Mouse (Mus musculus): ENCODE measurements around the gene Fam114a2.

The Fam114a2 gene

GRCm38 (mm10) chr11:57521206-57521605 lies 2.8 kb upstream of the Fam114a2 start:
- no peak for DNase-seq (ENCODE audit: low read depth in 2 of 2, low spot score in 2 of 2)

GRCm38 (mm10) chr11:57519304-57519703 lies 887 bp upstream of the Fam114a2 start:
- DNase-seq (ENCODE audit: low read depth in 2 of 2, low spot score in 2 of 2) = no peak

DNA sequence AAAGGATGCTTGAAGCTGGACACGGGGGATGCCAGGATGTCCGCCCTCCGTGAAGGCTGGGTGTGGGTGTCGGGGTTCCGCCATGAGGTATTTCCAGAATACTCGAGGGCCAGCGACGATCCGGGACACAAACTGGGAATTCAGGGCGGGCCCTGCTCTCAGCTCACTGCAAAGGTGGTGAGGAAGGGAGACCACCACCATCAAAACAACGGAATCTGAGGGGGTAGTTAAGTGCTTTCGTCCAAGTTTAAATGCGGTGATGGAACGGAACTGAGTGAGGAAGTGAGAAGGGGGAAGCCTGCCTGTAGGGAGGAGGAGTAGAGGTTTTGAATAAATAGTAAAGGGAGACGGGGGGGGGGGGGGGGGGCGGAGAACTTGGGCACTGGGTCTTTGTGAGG lies 333 bp upstream of the Fam114a2 start:
- no peak for DNase-seq (ENCODE audit: low read depth in 2 of 2, low spot score in 2 of 2)

DNA sequence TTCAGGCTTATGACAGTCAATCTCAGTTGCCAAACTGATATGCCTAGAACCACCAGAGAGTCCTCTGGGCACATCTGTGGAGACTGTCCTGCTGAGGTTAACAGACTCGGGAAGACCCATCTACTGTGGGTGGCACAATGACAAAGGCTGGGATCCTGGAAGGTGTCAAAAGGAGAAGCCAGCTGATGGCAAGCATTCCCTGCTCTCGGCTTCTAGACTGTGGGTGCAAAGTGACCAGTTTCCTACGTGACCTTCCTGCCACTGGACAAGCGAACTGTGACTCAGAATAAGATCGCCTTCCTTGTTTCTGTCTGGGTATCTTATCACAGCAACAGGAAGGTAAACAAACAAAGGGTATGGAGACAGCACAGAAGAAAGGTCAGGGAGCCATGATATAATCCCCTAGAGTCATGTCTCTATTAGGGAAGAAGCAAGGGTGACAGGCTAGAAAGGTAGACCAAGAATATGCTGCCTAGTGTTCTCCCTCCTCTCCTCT lies 1.4 kb downstream of the Fam114a2 start:
- DNase-seq (ENCODE audit: low read depth in 2 of 2, low spot score in 2 of 2) = no peak

- DNase-seq (ENCODE audit: low read depth in 2 of 2, low spot score in 2 of 2) = no peak
Observed at GRCm38 (mm10) chr11:57515218-57515617, 3.2 kb downstream of the Fam114a2 start.

DNA sequence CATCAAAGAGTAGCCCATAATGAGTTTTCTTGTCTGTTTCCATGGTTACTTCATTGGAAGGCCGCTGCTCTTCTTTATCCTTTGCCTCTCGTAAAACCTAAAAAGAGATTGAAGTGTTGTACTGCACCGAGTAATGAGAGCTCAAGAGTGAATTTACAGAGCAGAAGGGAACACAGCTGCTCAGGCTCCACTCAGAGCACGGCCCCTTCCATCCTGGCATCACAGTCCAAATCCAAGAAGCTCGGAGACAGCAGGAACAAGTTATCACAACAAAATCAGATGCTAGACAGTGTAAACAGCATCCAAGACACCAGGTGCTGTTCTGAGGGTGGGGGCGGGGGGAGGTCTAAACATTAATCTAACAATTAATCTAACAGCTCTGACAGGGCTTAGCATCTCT lies 11.5 kb downstream of the Fam114a2 start:
- DNase-seq (ENCODE audit: low read depth in 2 of 2, low spot score in 2 of 2) = no peak

DNA sequence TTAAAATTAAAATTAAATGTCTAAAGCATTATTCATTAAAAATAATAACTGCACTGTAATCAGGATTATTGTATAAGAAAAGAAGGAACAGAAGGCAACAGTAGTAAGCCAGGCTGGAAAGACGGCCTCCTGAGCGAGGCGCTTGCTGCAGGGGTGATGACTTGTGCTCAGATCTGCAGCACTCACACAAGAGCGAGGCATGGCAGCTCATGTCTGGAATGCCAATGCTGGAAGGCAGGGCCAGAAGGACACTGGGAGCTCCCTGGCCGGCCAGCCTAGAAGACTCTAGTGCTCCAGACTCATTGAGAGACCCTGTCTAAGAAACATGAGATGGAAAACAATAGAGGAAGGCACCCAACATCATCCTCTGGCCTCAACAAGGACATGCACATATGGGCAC lies 15.3 kb downstream of the Fam114a2 start:
- DNase-seq (ENCODE audit: low read depth in 2 of 2, low spot score in 2 of 2) = no peak

GRCm38 (mm10) chr11:57498215-57498614 lies 20.2 kb downstream of the Fam114a2 start:
- no peak for DNase-seq (ENCODE audit: low read depth in 2 of 2, low spot score in 2 of 2)

DNA sequence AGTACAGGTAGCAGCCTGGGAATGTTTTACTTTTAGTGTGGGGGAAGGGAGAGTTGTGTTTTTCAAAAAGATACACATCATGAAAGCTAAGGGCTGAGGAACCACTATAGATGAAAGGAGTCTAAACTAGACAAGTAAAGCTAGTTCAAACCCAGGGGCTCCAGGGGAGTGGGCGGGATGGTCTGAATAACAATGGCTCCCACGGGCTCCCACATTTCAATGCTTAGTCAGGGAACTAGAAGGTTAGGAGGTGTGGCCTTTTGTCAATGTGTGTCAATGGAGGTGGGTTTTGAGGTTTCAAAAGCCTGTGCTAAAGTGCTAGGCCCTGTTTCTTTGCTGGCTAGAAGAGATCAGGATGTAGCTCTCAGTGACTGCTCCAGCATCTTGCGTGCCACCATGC lies 20.7 kb downstream of the Fam114a2 start:
- no peak for DNase-seq (ENCODE audit: low read depth in 2 of 2, low spot score in 2 of 2)

DNA sequence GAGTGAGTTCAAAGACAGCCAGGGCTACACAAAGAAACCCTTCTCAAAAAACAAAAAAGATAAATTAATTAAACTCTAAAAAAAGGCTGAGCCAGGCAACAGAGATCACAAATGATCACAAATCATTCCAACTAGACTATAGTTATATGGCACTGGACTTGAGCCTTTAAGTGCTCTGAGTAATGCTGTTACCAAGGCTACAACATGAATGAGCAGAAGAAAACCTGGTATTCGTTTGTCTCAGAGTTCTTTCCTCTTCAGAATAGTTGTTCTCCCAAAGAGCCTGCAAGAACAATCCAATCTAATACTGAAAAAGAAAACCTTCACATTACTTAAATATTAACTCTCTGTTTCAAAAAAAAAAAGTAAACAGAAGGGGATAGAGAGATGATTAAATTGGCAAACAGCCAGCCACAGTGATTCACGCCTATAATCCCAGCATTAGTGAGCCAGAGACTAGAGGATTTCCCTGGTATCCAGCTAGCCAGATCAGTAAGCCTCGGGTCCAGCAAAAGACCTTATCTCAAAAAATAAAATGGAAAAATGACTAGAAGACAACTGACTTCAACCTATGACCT lies 21.9 kb downstream of the Fam114a2 start:
- DNase-seq (ENCODE audit: low read depth in 2 of 2, low spot score in 2 of 2) = no peak

- no peak for DNase-seq (ENCODE audit: low read depth in 2 of 2, low spot score in 2 of 2)
Observed at GRCm38 (mm10) chr11:57488436-57488835, 30.0 kb downstream of the Fam114a2 start.

DNA sequence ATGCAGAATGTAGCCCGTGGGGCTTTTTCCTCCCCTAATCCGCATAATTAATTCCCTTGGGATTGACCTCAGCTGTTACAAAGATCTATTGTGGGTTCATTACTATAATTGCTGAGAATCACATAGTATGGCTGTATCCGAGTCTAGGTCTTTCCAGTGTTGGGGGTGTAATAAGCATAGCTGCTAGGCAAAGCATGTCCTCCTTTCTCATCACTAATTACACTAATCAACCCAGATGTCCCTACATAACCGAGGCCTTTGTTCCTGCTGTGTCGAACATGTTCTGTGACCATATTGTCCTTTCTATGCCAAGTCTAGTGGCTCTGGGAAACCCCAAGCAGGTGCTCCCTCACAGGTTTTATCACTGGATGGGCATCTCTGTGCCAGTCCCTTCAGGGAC lies 40.3 kb downstream of the Fam114a2 start:
- DNase-seq (ENCODE audit: low read depth in 2 of 2, low spot score in 2 of 2) = no peak

DNA sequence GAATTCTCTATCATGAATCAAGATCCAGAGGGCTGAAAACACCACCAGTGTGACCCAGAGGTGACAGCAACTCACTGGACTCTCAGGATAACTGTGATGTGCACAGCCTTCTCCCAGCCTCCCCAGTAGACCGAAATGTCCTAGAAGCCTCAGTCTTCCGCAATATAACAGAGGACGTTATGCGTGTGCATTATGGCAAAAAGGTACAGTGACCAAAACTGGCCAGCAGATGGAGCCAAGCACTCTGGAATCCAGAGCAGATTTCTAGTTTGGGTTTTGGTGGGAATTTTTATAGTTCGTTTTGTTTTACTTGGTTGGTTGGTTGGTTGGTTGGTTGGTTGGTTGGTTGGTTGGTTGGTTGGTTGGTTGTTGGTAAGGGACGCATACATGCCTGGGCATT lies 43.3 kb downstream of the Fam114a2 start:
- no peak for DNase-seq (ENCODE audit: low read depth in 2 of 2, low spot score in 2 of 2)

- no peak for DNase-seq (ENCODE audit: low read depth in 2 of 2, low spot score in 2 of 2)
Observed at GRCm38 (mm10) chr11:57474296-57474941, 44.0 kb downstream of the Fam114a2 start.

- no peak for DNase-seq (ENCODE audit: low read depth in 2 of 2, low spot score in 2 of 2)
Observed at GRCm38 (mm10) chr11:57470979-57471378, 47.4 kb downstream of the Fam114a2 start.

GRCm38 (mm10) chr11:57470056-57470455 lies 48.4 kb downstream of the Fam114a2 start:
- no peak for DNase-seq (ENCODE audit: low read depth in 2 of 2, low spot score in 2 of 2)

DNA sequence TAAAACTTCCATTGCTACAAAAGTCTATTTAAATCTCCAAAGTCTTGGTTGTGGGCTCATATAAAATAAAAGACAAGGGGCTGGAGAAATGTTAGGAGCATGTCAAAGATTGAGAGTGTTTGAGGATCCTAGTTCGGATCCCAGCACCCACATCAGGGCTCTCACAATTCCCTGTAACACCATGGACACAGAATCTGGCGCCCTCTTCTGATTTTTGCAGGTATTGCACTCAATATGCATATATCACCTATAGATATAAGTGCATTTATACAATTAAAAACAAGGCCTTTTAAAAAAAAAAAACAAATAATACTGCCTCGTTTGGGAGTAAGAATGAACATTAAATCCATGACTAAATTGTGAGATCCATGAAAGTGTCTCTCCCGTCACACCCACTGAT lies 49.7 kb downstream of the Fam114a2 start:
- DNase-seq (ENCODE audit: low read depth in 2 of 2, low spot score in 2 of 2) = peak in 1 of 2 experiments; percentile 16

- DNase-seq (ENCODE audit: low read depth in 2 of 2, low spot score in 2 of 2) = peak; percentile 26 to 41
Observed at GRCm38 (mm10) chr11:57467159-57468110, 51.0 kb downstream of the Fam114a2 start.

GRCm38 (mm10) chr11:57465844-57466243 lies 52.6 kb downstream of the Fam114a2 start:
- no peak for DNase-seq (ENCODE audit: low read depth in 2 of 2, low spot score in 2 of 2)

GRCm38 (mm10) chr11:57465025-57465424 lies 53.4 kb downstream of the Fam114a2 start:
- no peak for DNase-seq (ENCODE audit: low read depth in 2 of 2, low spot score in 2 of 2)

GRCm38 (mm10) chr11:57459759-57460158 lies 58.7 kb downstream of the Fam114a2 start:
- no peak for DNase-seq (ENCODE audit: low read depth in 2 of 2, low spot score in 2 of 2)

- DNase-seq (ENCODE audit: low read depth in 2 of 2, low spot score in 2 of 2) = no peak
Observed at GRCm38 (mm10) chr11:57454421-57454820, 64.0 kb downstream of the Fam114a2 start.

Data from CD8-positive naive resting alpha-beta T cell, adult 2 months (primary cell).